Mouse (Mus musculus) ES-E14 (cell line): ENCODE data around the gene Adora1.
"Not testable (repeated sequence)": the region's sequence is repeated elsewhere in the genome, so short reads cannot be mapped to it uniquely, and the experiment has no call there.

ENCODE experiments used
- HCFC1 ChIP-seq: IDR thresholded peaks from 2 replicates; pipeline ENCODE4 v1.6.1; 2012; ENCODE audit warnings: low read length, inconsistent platforms, borderline replicate concordance; ENCODE audit not compliant: insufficient read depth
- MAFK ChIP-seq: IDR thresholded peaks from 2 replicates; pipeline ENCODE4 v1.6.1; 2014; ENCODE audit warnings: mild to moderate bottlenecking, low read depth, low read length, inconsistent platforms; ENCODE audit not compliant: insufficient read depth

DNA sequence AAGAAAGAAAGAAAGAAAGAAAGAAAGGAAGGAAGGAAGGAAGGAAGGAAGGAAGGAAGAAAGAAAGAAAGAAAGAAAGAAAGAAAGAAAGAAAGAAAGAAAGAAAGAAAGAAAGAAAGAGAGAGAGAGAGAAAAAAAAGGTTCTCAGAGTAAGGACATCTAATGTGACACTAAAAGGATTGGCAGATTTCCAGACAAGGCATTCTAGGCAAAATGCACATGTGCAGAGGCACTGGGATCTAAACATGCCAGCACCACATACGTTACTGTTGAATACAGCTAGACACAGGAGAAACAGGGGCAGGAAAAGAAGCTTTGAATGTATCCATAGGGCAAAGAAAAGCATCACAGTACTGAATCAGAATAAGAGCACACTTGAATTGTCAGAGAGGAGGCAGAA lies 14.4 kb upstream of the Adora1 start:
- not testable (repeated sequence) for TF ChIP-seq MAFK, HCFC1
